ENCODE assay signal across 14 mouse cellular contexts in genomic region chr2:145585437-145585836, GRCm38 (mm10).
"Had no signal": no experiment of that assay in that cellular context is flagged by ENCODE, and none has a peak within 500 bp of the region (broad histone marks: within the 10 kb centered on the region; RNA-seq: fewer than 3 reads in every experiment).

No protein-coding gene starts in this region.

- H3K4me1 ChIP-seq: liver, embryonic 13.5 days; stomach, embryonic 15.5 days had no signal

- H3K27me3 ChIP-seq: liver, embryonic 13.5 days; stomach, embryonic 15.5 days had no signal

- DNase-seq: kidney, adult 18-20 months; kidney, adult 9 months; kidney, postnatal 14 days; kidney, postnatal 4 days; liver, embryonic 13.5 days; lung, adult 2 months; lung, postnatal 14 days; lung, postnatal 4 days; midbrain, embryonic 14.5 days; right cerebral cortex, postnatal 25 days; spleen, adult 18-20 months; thymus, adult 18-20 months; thymus, postnatal 36 days had no signal

- H3K4me3 ChIP-seq: liver, embryonic 13.5 days; stomach, embryonic 15.5 days had no signal

- H3K9me3 ChIP-seq: liver, embryonic 13.5 days; stomach, embryonic 15.5 days had no signal

- H3K36me3 ChIP-seq: liver, embryonic 13.5 days; stomach, embryonic 15.5 days had no signal

- H3K27ac ChIP-seq: liver, embryonic 13.5 days; stomach, embryonic 15.5 days had no signal
